Mouse (Mus musculus) left cerebral cortex, adult 8-10 months (tissue): Measurements from ENCODE around the gene Chaf1a. TPM values are rescaled to one million over a fixed set of nuclear protein-coding genes. Genes with fewer than 3 reads are reported as not detected.

Experiments used
- DNase-seq, 2 experiments: peaks; one replicate each; pipeline ENCODE4 v3.0.0; 2022; ENCODE audit warnings: low spot score in 2 of 2
- total RNA-seq, 4 experiments: library from RNA; stranded (reverse); gene quantifications; 2 replicates each; pipeline ENCODE4 v1.2.4; 2022

Gene Chaf1a
- total RNA-seq, 4 experiments from 2014 or later = 2.6 to 3.5 (median 3.1) TPM

GRCm38 (mm10) chr17:56112743-56113142, 72.5 kb downstream of the Chaf1a start:
- no peak for DNase-seq

GRCm38 (mm10) chr17:56116193-56116592, 76.0 kb downstream of the Chaf1a start:
- no peak for DNase-seq

- DNase-seq = no peak
Measured at GRCm38 (mm10) chr17:56117251-56117710, 77.0 kb downstream of the Chaf1a start, which contains the start of gene Plin5. Plin5 (minus strand) TSS chr17:56117596.

GRCm38 (mm10) chr17:56119431-56119830, 79.2 kb downstream of the Chaf1a start:
- no peak for DNase-seq

GRCm38 (mm10) chr17:56119981-56120880, 80.0 kb downstream of the Chaf1a start:
- no peak for DNase-seq

GRCm38 (mm10) chr17:56121826-56122225, 81.6 kb downstream of the Chaf1a start, which contains the start of gene Lrg1:
Lrg1 (minus strand) TSS chr17:56122001.
- DNase-seq = no peak

Other genes starting within 250 kb of the Chaf1a start
- 1 to 10 TPM; 5.0 to 7.3 (median 6.2) TPM for gene Zfp119a, start 161.5 kb upstream of the Chaf1a start, total RNA-seq
- gene Zfp959, start 148.3 kb upstream of the Chaf1a start, total RNA-seq = 1 to 10 TPM; 6.4 to 6.9 (median 6.9) TPM
- 1 to 10 TPM; 3.5 to 5.2 (median 4.0) TPM for gene Zfp119b, start 90.9 kb upstream of the Chaf1a start, total RNA-seq
- 1 to 10 TPM; 1.1 to 2.5 (median 1.7) TPM for gene Ebi3, start 87.8 kb upstream of the Chaf1a start, total RNA-seq
- gene Yju2, start 81.3 kb upstream of the Chaf1a start, total RNA-seq = 10 to 100 TPM; 12.9 to 16.9 (median 15.0) TPM
- gene Shd, start 70.0 kb upstream of the Chaf1a start, total RNA-seq = 10 to 100 TPM; 34.8 to 38.9 (median 37.7) TPM
- 10 to 100 TPM; 73.6 to 91.7 (median 81.2) TPM for gene Fsd1, start 53.9 kb upstream of the Chaf1a start, total RNA-seq
- 1 to 10 TPM; 1.7 to 2.4 (median 2.1) TPM for gene Stap2, start 34.9 kb upstream of the Chaf1a start, total RNA-seq
- 100 to 1,000 TPM; 107 to 123 (median 117) TPM for gene Mpnd, start 34.7 kb upstream of the Chaf1a start, total RNA-seq
- 10 to 100 TPM; 31.2 to 36.7 (median 34.0) TPM for gene Sh3gl1, start 3.8 kb upstream of the Chaf1a start, total RNA-seq
- 10 to 100 TPM; 86.2 to 97.2 (median 91.5) TPM for gene Ubxn6, start 34.6 kb downstream of the Chaf1a start, total RNA-seq
- 100 to 1,000 TPM in 3 of 4 experiments, 10 to 100 TPM in 1; 95.3 to 115 (median 104) TPM for gene Hdgfl2, start 39.2 kb downstream of the Chaf1a start, total RNA-seq
- gene Plin4, start 69.4 kb downstream of the Chaf1a start, total RNA-seq = 10 to 100 TPM in 1 of 4 experiments, 1 to 10 TPM in 3; 4.7 to 14.9 (median 7.5) TPM
- under 1 TPM; 0.81 to 0.96 (median 0.93) TPM for gene Plin5, start 77.2 kb downstream of the Chaf1a start, total RNA-seq
- gene Lrg1, start 81.6 kb downstream of the Chaf1a start, total RNA-seq = 1 to 10 TPM; 1.5 to 3.4 (median 2.0) TPM
- gene Sema6b, start 99.9 kb downstream of the Chaf1a start, total RNA-seq = 100 to 1,000 TPM; 116 to 130 (median 121) TPM
- gene Tnfaip8l1, start 122.0 kb downstream of the Chaf1a start, total RNA-seq = 1 to 10 TPM; 6.1 to 8.9 (median 7.1) TPM
- gene Mydgf, start 143.5 kb downstream of the Chaf1a start, total RNA-seq = 10 to 100 TPM; 36.8 to 38.3 (median 37.5) TPM
- 10 to 100 TPM; 56.1 to 61.3 (median 59.8) TPM for gene Dpp9, start 178.5 kb downstream of the Chaf1a start, total RNA-seq
- gene Fem1a, start 216.4 kb downstream of the Chaf1a start, total RNA-seq = 10 to 100 TPM; 33.1 to 34.5 (median 33.8) TPM
- gene Ticam1, start 236.3 kb downstream of the Chaf1a start, total RNA-seq = 1 to 10 TPM; 5.7 to 8.4 (median 6.5) TPM